Comparison of ENCODE assay signal across 32 mouse cellular contexts in genomic region chr1:40045686-40046085, GRCm38 (mm10). TPM values are rescaled to one million over a fixed set of nuclear protein-coding genes. Genes with fewer than 3 reads are reported as not detected.
A peak's percentile ranks its signal among the peaks of the same experiment; 100 is the strongest.
DNase-seq lines count a peak whose midpoint lies in the region; ATAC-seq lines count a peak whose summit lies in the region.
"Had no signal": no experiment of that assay in that cellular context is flagged by ENCODE, and none has a peak within 500 bp of the region (broad histone marks: within the 10 kb centered on the region; RNA-seq: fewer than 3 reads in every experiment).

No protein-coding gene starts in this region.

- WGBS in hindbrain, embryonic 16.5 days, result 90% methylated on average over 6 of the region's 6 CpGs

- no peaks in the 10 kb centered on the region for H3K27me3 ChIP-seq in hindbrain, embryonic 16.5 days (replicated peaks; ENCODE audit: control insufficient read depth, insufficient read depth, low read length)
- H3K27me3 ChIP-seq: embryonic facial prominence, embryonic 12.5 days; forebrain, embryonic 15.5 days; limb, embryonic 12.5 days; midbrain, embryonic 12.5 days; stomach, embryonic 15.5 days had no signal

- H3K9me3 ChIP-seq in hindbrain, embryonic 16.5 days (ENCODE audit: control insufficient read depth, low read length), result no peaks in the 10 kb centered on the region
- H3K9me3 ChIP-seq: embryonic facial prominence, embryonic 12.5 days; forebrain, embryonic 10.5 days; forebrain, embryonic 15.5 days; midbrain, embryonic 12.5 days; stomach, embryonic 15.5 days had no signal

- no peaks in the 10 kb centered on the region for H3K4me1 ChIP-seq in hindbrain, embryonic 16.5 days (ENCODE audit: control insufficient read depth, insufficient read depth, low read depth, low read length)
- H3K4me1 ChIP-seq: embryonic facial prominence, embryonic 12.5 days; forebrain, embryonic 10.5 days; forebrain, embryonic 15.5 days; limb, embryonic 12.5 days; midbrain, embryonic 12.5 days; stomach, embryonic 15.5 days had no signal

- no peak overlapping the region for H3K4me2 ChIP-seq in hindbrain, embryonic 16.5 days (ENCODE audit: low read length)
- H3K4me2 ChIP-seq: embryonic facial prominence, embryonic 12.5 days; forebrain, embryonic 15.5 days; limb, embryonic 12.5 days; midbrain, embryonic 12.5 days; stomach, embryonic 15.5 days had no signal

- H3K27ac ChIP-seq in hindbrain, embryonic 16.5 days (ENCODE audit: low read depth, low read length), result no peak overlapping the region
- H3K27ac ChIP-seq: embryonic facial prominence, embryonic 12.5 days; forebrain, embryonic 10.5 days; forebrain, embryonic 15.5 days; hindbrain, postnatal 0 days; kidney, postnatal 0 days; left cerebral cortex, adult 2 months; limb, embryonic 12.5 days; macrophage; midbrain, embryonic 12.5 days; stomach, embryonic 15.5 days had no signal

- no peak overlapping the region for H3K9ac ChIP-seq in hindbrain, embryonic 16.5 days (ENCODE audit: low read depth, low read length)
- H3K9ac ChIP-seq: embryonic facial prominence, embryonic 12.5 days; forebrain, embryonic 15.5 days; limb, embryonic 12.5 days; midbrain, embryonic 12.5 days; stomach, embryonic 15.5 days had no signal

- DNase-seq in 416B (ENCODE audit: low read depth), result peak; percentile 79
- DNase-seq in B cell, adult 2 months, result peak; percentile 21 to 33
- no peak for DNase-seq in layer of hippocampus, postnatal 10 days (ENCODE audit: low spot score in 2 of 2)
- DNase-seq: cerebellum, adult 8-10 months; cerebellum, postnatal 25 days; gastrocnemius, postnatal 25 days; heart, postnatal 14 days; kidney, adult 8-10 months; kidney, postnatal 4 days; lung, adult 2 months; lung, postnatal 10 days; retina, postnatal 1 day; right cerebral cortex, postnatal 14 days; thymus, postnatal 25 days had no signal

- no peaks in the 10 kb centered on the region for H3K36me3 ChIP-seq in hindbrain, embryonic 16.5 days (ENCODE audit: control insufficient read depth, insufficient read depth, low read length)
- H3K36me3 ChIP-seq: embryonic facial prominence, embryonic 12.5 days; forebrain, embryonic 10.5 days; forebrain, embryonic 15.5 days; limb, embryonic 12.5 days; midbrain, embryonic 12.5 days; stomach, embryonic 15.5 days had no signal

- peak; percentile 92 for ATAC-seq in granulocyte monocyte progenitor cell, adult 5-6 weeks (replicated peaks; ENCODE audit: poor library complexity, severe bottlenecking)
- ATAC-seq in monocyte, adult 5-6 weeks (replicated peaks; ENCODE audit: insufficient number of reproducible peaks, low FRiP score, low TSS enrichment, poor library complexity, severe bottlenecking), result peak; percentile 35; the same call in 1 of the 2 replicates
- no peak for ATAC-seq in hindbrain, embryonic 16.5 days
- ATAC-seq in erythroid progenitor cell, adult 5-6 weeks (replicated peaks; ENCODE audit: low FRiP score, poor library complexity, severe bottlenecking), result no peak
- ATAC-seq: forebrain, embryonic 15.5 days; hindbrain, postnatal 0 days; intestine, embryonic 16.5 days had no signal

- H3K4me3 ChIP-seq in hindbrain, embryonic 16.5 days (ENCODE audit: low read length), result no peak overlapping the region
- H3K4me3 ChIP-seq: embryonic facial prominence, embryonic 12.5 days; forebrain, embryonic 10.5 days; forebrain, embryonic 15.5 days; left cerebral cortex, adult 2 months; limb, embryonic 12.5 days; midbrain, embryonic 12.5 days; stomach, embryonic 15.5 days had no signal

RNA-seq across cellular contexts. Expression of gene Il1r2, which starts 28.2 kb away (rescaled TPM):
- not detected in 2 replicates for total RNA-seq in granulocyte monocyte progenitor cell, adult 5-6 weeks (2014; fragmentation: Nextera tagmentation)
- total RNA-seq in granulocyte monocyte progenitor cell, adult 5-6 weeks (2017), result 0.88 and 2.9 TPM in 2 replicates
- 1.9 to 14.1 TPM (median 8.8 TPM) in 3 replicates for total RNA-seq in monocyte, adult 5-6 weeks (2017)
- polyA plus RNA-seq in hindbrain, embryonic 16.5 days (2015; fragmentation: Nextera tagmentation; extraction: Ambion mirVana), result 1.2 TPM in 2 replicates
- total RNA-seq in erythroid progenitor cell, adult 5-6 weeks (2015; ENCODE audit: low replicate concordance), result 6.7 TPM in 1 of 2 replicates, not detected in the other
- total RNA-seq in erythroid progenitor cell, adult 5-6 weeks (2017; ENCODE audit: low replicate concordance), result 1.6 and 6.9 TPM in 2 replicates
- under 1 TPM; 0.34 to 0.60 TPM for total RNA-seq in layer of hippocampus, postnatal 10 days (2021)
- total RNA-seq: left cerebral cortex, adult 2 months; left cerebral cortex, postnatal 25 days; liver, adult 2 months had no signal
- polyA plus RNA-seq: hindbrain, embryonic 11.5 days; midbrain, embryonic 12.5 days had no signal

Comparison
In these comparisons a context has a peak if more than half of its experiments do, and no peak if none do; other contexts are left out.
1. DNase-seq: peak in 416B (single experiment) and B cell, adult 2 months (2 of 2); none in layer of hippocampus, postnatal 10 days (0 of 2).
2. ATAC-seq: peak in granulocyte monocyte progenitor cell, adult 5-6 weeks (single experiment) and monocyte, adult 5-6 weeks (single experiment); none in hindbrain, embryonic 16.5 days (single experiment) and erythroid progenitor cell, adult 5-6 weeks (single experiment).